11 mouse cellular contexts compared by ENCODE assay signal in the genomic region with DNA sequence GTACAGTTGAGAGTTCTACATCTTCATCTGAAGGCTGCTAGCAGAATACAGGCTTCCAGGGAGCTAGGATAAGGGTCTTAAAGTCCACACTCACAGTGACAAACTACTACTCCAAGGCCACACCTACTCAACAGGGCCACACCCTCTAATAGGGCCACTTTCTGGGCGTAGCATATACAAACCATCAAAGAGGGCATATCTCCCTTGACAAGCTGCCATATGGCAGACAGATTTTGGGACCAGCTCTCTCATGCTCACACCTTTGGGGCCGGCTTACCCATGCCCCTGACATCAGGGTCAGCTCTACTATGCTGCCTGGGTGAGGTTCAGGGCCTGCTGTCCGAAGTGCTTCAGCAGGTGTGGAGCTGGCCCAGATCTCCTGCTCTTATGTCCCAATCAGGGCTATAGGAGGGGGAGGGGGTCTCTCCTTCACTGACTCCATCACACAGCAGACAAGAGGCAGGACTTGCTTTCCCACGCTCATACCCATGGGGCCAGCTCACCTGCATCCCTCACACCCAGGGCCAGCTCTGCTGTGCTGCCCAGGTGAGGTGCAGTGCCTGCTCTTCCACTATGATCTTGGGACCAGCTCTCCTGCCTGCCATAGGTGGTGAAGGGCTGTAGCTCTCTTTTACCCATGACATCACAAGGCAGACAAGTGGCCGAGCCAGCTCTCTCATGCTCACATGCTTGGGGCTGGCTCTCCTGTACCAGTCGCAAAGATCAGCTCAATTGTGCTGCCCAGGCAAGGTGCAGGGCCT. TPM values are rescaled to one million over a fixed set of nuclear protein-coding genes. Genes with fewer than 3 reads are reported as not detected.
DNase-seq lines count a peak whose midpoint lies in the region; ATAC-seq and TF ChIP-seq lines count a peak whose summit lies in the region.
"Had no signal": no experiment of that assay in that cellular context is flagged by ENCODE, and none has a peak within 500 bp of the region (broad histone marks: within the 10 kb centered on the region; RNA-seq: fewer than 3 reads in every experiment).

No protein-coding gene starts in this region.

- no peak overlapping the region for H3K4me2 ChIP-seq in heart, embryonic 13.5 days
- no peak overlapping the region for H3K4me2 ChIP-seq in midbrain, embryonic 13.5 days (replicated peaks)
- no peak overlapping the region for H3K4me2 ChIP-seq in midbrain, postnatal 0 days (ENCODE audit: low read depth, low read length, poor library complexity, severe bottlenecking)

- WGBS in heart, embryonic 13.5 days, result 66% methylated on average over 6 of the region's 6 CpGs
- WGBS in midbrain, embryonic 13.5 days, result 89% methylated on average over 6 of the region's 6 CpGs
- WGBS in midbrain, postnatal 0 days, result 92% methylated on average over 6 of the region's 6 CpGs

- H3K4me1 ChIP-seq in heart, embryonic 13.5 days, result peaks cover 24% of the 10 kb centered on the region
- 0 out of 2 replicates have a peak, but pooled peaks cover 4% of the 10 kb centered on the region for H3K4me1 ChIP-seq in midbrain, embryonic 13.5 days (replicated peaks)
- H3K4me1 ChIP-seq in midbrain, postnatal 0 days (ENCODE audit: insufficient read depth, low read length), result no peaks in the 10 kb centered on the region

- TF ChIP-seq CTCF in midbrain, postnatal 0 days (IDR thresholded peaks at IDR 0.05), result no peak

- no peaks in the 10 kb centered on the region for H3K9me3 ChIP-seq in heart, embryonic 13.5 days
- no peaks in the 10 kb centered on the region for H3K9me3 ChIP-seq in midbrain, embryonic 13.5 days
- H3K9me3 ChIP-seq in midbrain, postnatal 0 days (ENCODE audit: low read length), result no peaks in the 10 kb centered on the region

- no peak overlapping the region for H3K4me3 ChIP-seq in heart, embryonic 13.5 days
- no peak overlapping the region for H3K4me3 ChIP-seq in midbrain, embryonic 13.5 days (replicated peaks)
- no peak overlapping the region for H3K4me3 ChIP-seq in midbrain, postnatal 0 days (ENCODE audit: low read depth, low read length)
- H3K4me3 ChIP-seq: gastrocnemius, adult 2 months; layer of hippocampus, adult 2 months had no signal

- ATAC-seq in heart, embryonic 13.5 days (ENCODE audit: extremely low read depth, insufficient number of reproducible peaks, low FRiP score, low TSS enrichment), result peak; percentile 19; the same call in 1 of the 2 replicates
- ATAC-seq in midbrain, embryonic 13.5 days, result peak; percentile 20; the same call in 1 of the 2 replicates
- no peak for ATAC-seq in midbrain, postnatal 0 days (ENCODE audit: low FRiP score)

- DNase-seq in heart, postnatal 4 days, result no peak
- no peak for DNase-seq in midbrain, postnatal 0 days (ENCODE audit: low spot score)
- DNase-seq in liver, result peak; percentile 79
- peak; percentile 58 to 70 for DNase-seq in spleen, postnatal 4 days (ENCODE audit: low spot score in 2 of 2)
- DNase-seq in thymus, adult 18-20 months, result no peak
- DNase-seq in gastrocnemius, postnatal 10 days, result no peak
- DNase-seq: cerebellum, postnatal 10 days had no signal

- no peak overlapping the region for H3K9ac ChIP-seq in heart, embryonic 13.5 days
- no peak overlapping the region for H3K9ac ChIP-seq in midbrain, embryonic 13.5 days (replicated peaks)
- no peak overlapping the region for H3K9ac ChIP-seq in midbrain, postnatal 0 days (replicated peaks; ENCODE audit: low read length, poor library complexity, severe bottlenecking)

- no peaks in the 10 kb centered on the region for H3K27me3 ChIP-seq in heart, embryonic 13.5 days (replicated peaks)
- no peaks in the 10 kb centered on the region for H3K27me3 ChIP-seq in midbrain, embryonic 13.5 days
- no peaks in the 10 kb centered on the region for H3K27me3 ChIP-seq in midbrain, postnatal 0 days (ENCODE audit: insufficient read depth, low read length)

- no peak overlapping the region for H3K27ac ChIP-seq in heart, embryonic 13.5 days (replicated peaks)
- H3K27ac ChIP-seq in midbrain, embryonic 13.5 days, result no peak overlapping the region
- no peak overlapping the region for H3K27ac ChIP-seq in midbrain, postnatal 0 days (ENCODE audit: low read depth, low read length)
- H3K27ac ChIP-seq: gastrocnemius, adult 2 months; layer of hippocampus, adult 2 months had no signal

- H3K36me3 ChIP-seq in heart, embryonic 13.5 days, result no peaks in the 10 kb centered on the region
- H3K36me3 ChIP-seq in midbrain, embryonic 13.5 days, result no peaks in the 10 kb centered on the region
- no peaks in the 10 kb centered on the region for H3K36me3 ChIP-seq in midbrain, postnatal 0 days (ENCODE audit: insufficient read depth, low read length)

RNA-seq across cellular contexts. Expression of a gene that starts 32.6 kb away (rescaled TPM):
- polyA plus RNA-seq in heart, embryonic 13.5 days (2015; fragmentation: Nextera tagmentation; extraction: Ambion mirVana), result 22.6 and 25.0 TPM in 2 replicates
- total RNA-seq in heart, postnatal 4 days (2021), result 10 to 100 TPM; 42.2 to 43.0 TPM
- 68.5 and 68.9 TPM in 2 replicates for polyA plus RNA-seq in midbrain, embryonic 13.5 days (2015; fragmentation: Nextera tagmentation; extraction: Ambion mirVana)
- 90.9 and 120 TPM in 2 replicates for total RNA-seq in midbrain, postnatal 0 days (2014; rRNA removed)
- polyA plus RNA-seq in midbrain, postnatal 0 days (2015; fragmentation: Nextera tagmentation; extraction: Ambion mirVana), result 34.2 and 38.2 TPM in 2 replicates
- 10 to 100 TPM; 27.4 to 31.3 TPM for total RNA-seq in gastrocnemius, postnatal 10 days (2021)

Comparison
In these comparisons a context has a peak if more than half of its experiments do, and no peak if none do; other contexts are left out.
1. DNase-seq: peak in liver (single experiment) and spleen, postnatal 4 days (2 of 2); none in heart, postnatal 4 days (single experiment), midbrain, postnatal 0 days (single experiment), thymus, adult 18-20 months (0 of 2) and gastrocnemius, postnatal 10 days (single experiment).